Comparison of ENCODE assay signal across 22 mouse cellular contexts in the genomic region with DNA sequence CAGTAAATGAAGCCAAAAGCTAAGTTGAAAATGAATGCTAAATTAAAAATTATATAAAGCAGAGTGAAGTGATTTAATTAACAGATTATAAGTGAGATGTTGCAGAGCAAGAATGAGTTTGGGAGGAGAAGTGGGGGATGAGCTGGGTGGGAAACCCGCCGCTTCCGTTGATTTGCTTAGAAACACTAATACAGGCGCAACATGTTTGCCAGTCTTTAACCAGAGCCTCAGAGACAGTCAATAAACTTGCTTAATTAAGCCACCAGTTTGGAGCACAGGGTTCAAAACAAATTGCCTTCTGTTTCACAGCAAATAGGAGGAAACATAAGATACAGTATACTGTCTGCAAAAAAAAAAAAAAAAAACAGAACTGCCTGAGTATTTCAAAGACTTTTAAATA.
A peak's percentile ranks its signal among the peaks of the same experiment; 100 is the strongest.
DNase-seq lines count a peak whose midpoint lies in the region; ATAC-seq and TF ChIP-seq lines count a peak whose summit lies in the region.
"Had no signal": no experiment of that assay in that cellular context is flagged by ENCODE, and none has a peak within 500 bp of the region (broad histone marks: within the 10 kb centered on the region; RNA-seq: fewer than 3 reads in every experiment).

No protein-coding gene starts in this region.

- no peak for TF ChIP-seq CTCF in forebrain, postnatal 0 days (IDR thresholded peaks at IDR 0.05; ENCODE audit: low read depth)
- TF ChIP-seq CTCF in layer of hippocampus, adult 2 months (conservative IDR thresholded peaks at IDR 0.05): no peak
- no peak for TF ChIP-seq CTCF in brain, embryonic 14.5 days (IDR thresholded peaks at IDR 0.05; ENCODE audit: borderline replicate concordance, extremely low read depth, insufficient read depth, insufficient read length)

- no peak overlapping the region for H3K9ac ChIP-seq in forebrain, embryonic 15.5 days (replicated peaks)
- H3K9ac ChIP-seq in forebrain, embryonic 13.5 days: no peak overlapping the region
- H3K9ac ChIP-seq in forebrain, postnatal 0 days: no peak overlapping the region
- H3K9ac ChIP-seq: embryonic facial prominence, embryonic 13.5 days; embryonic facial prominence, embryonic 15.5 days had no signal

- no peak for TF ChIP-seq POLR2A in brain, embryonic 14.5 days (IDR thresholded peaks at IDR 0.05; ENCODE audit: borderline replicate concordance, extremely low read depth, insufficient read depth, insufficient read length, poor library complexity, severe bottlenecking)

- DNase-seq in forebrain, postnatal 0 days: peak; percentile 32
- DNase-seq in forebrain, embryonic 10.5 days (ENCODE audit: extremely low spot score, low spot score): no peak
- DNase-seq in layer of hippocampus, adult 2 months (ENCODE audit: low spot score in 2 of 2): no peak
- no peak for DNase-seq in layer of hippocampus, adult 11-12 months (ENCODE audit: low spot score)
- DNase-seq in brain, embryonic 14.5 days (ENCODE audit: low read depth): peak; percentile 83
- no peak for DNase-seq in adrenal gland, postnatal 10 days
- DNase-seq: adrenal gland, adult 8-10 months; adrenal gland, postnatal 25 days; cerebellum, adult 11-12 months; cerebellum, adult 2 months; cerebellum, adult 9-11 months; cerebellum, postnatal 14 days; cerebellum, postnatal 36 days; embryo, embryonic 11 days; gastrocnemius, adult 2 months had no signal

- no peak overlapping the region for H3K27ac ChIP-seq in forebrain, embryonic 15.5 days (replicated peaks)
- H3K27ac ChIP-seq in forebrain, embryonic 13.5 days: no peak overlapping the region
- H3K27ac ChIP-seq in forebrain, postnatal 0 days (ENCODE audit: low read depth, low read length): no peak overlapping the region
- H3K27ac ChIP-seq in forebrain, embryonic 10.5 days: no peak overlapping the region
- H3K27ac ChIP-seq in layer of hippocampus, adult 2 months: peak overlapping the region; percentile 59; the same call in 1 of the 2 replicates
- H3K27ac ChIP-seq: embryonic facial prominence, embryonic 13.5 days; embryonic facial prominence, embryonic 15.5 days; gastrocnemius, adult 2 months had no signal

- H3K9me3 ChIP-seq in forebrain, embryonic 15.5 days: no peaks in the 10 kb centered on the region
- peaks cover 4% of the 10 kb centered on the region; the same call in 1 of the 2 replicates for H3K9me3 ChIP-seq in forebrain, embryonic 13.5 days (replicated peaks)
- H3K9me3 ChIP-seq in forebrain, postnatal 0 days (ENCODE audit: low read length): no peaks in the 10 kb centered on the region
- H3K9me3 ChIP-seq in forebrain, embryonic 10.5 days: peaks cover 18% of the 10 kb centered on the region; the same call in 1 of the 2 replicates
- H3K9me3 ChIP-seq: embryonic facial prominence, embryonic 15.5 days had no signal

- peaks cover 40% of the 10 kb centered on the region for H3K4me1 ChIP-seq in forebrain, embryonic 15.5 days
- peaks cover 23% of the 10 kb centered on the region for H3K4me1 ChIP-seq in forebrain, embryonic 13.5 days
- H3K4me1 ChIP-seq in forebrain, postnatal 0 days (ENCODE audit: insufficient read depth): peaks cover 5% of the 10 kb centered on the region; the same call in 1 of the 2 replicates
- H3K4me1 ChIP-seq in forebrain, embryonic 10.5 days: peaks cover 14% of the 10 kb centered on the region

- no peaks in the 10 kb centered on the region for H3K36me3 ChIP-seq in forebrain, embryonic 15.5 days
- H3K36me3 ChIP-seq in forebrain, embryonic 13.5 days (ENCODE audit: poor library complexity, severe bottlenecking): peaks cover 8% of the 10 kb centered on the region; the same call in 1 of the 2 replicates
- H3K36me3 ChIP-seq in forebrain, postnatal 0 days (ENCODE audit: insufficient read depth): no peaks in the 10 kb centered on the region
- H3K36me3 ChIP-seq in forebrain, embryonic 10.5 days (replicated peaks): peaks cover 7% of the 10 kb centered on the region; the same call in 1 of the 2 replicates
- H3K36me3 ChIP-seq: embryonic facial prominence, embryonic 15.5 days had no signal

- H3K4me2 ChIP-seq in forebrain, embryonic 15.5 days (replicated peaks): no peak overlapping the region
- H3K4me2 ChIP-seq in forebrain, embryonic 13.5 days: no peak overlapping the region
- no peak overlapping the region for H3K4me2 ChIP-seq in forebrain, postnatal 0 days (ENCODE audit: low read depth)
- H3K4me2 ChIP-seq: embryonic facial prominence, embryonic 13.5 days; embryonic facial prominence, embryonic 15.5 days had no signal

- 57% methylated on average over 4 of the region's 4 CpGs for WGBS in forebrain, embryonic 15.5 days
- 86% methylated on average over 4 of the region's 4 CpGs for WGBS in forebrain, embryonic 13.5 days
- 48% methylated on average over 4 of the region's 4 CpGs for WGBS in forebrain, postnatal 0 days
- 96% methylated on average over 4 of the region's 4 CpGs for WGBS in forebrain, embryonic 10.5 days

- no peak overlapping the region for H3K4me3 ChIP-seq in forebrain, embryonic 15.5 days
- no peak overlapping the region for H3K4me3 ChIP-seq in forebrain, embryonic 13.5 days
- H3K4me3 ChIP-seq in forebrain, postnatal 0 days (ENCODE audit: low read depth, low read length): no peak overlapping the region
- no peak overlapping the region for H3K4me3 ChIP-seq in forebrain, embryonic 10.5 days
- no peak overlapping the region for H3K4me3 ChIP-seq in layer of hippocampus, adult 2 months
- H3K4me3 ChIP-seq: embryonic facial prominence, embryonic 13.5 days; embryonic facial prominence, embryonic 15.5 days; erythroblast, embryonic 14.5 days; gastrocnemius, adult 2 months had no signal

- peak; percentile 51 for ATAC-seq in forebrain, embryonic 15.5 days (replicated peaks)
- ATAC-seq in forebrain, embryonic 13.5 days: no peak; the same call in 1 of the 2 replicates
- ATAC-seq in forebrain, postnatal 0 days: no peak
- ATAC-seq: activated CD4-positive, CD25-positive, alpha-beta regulatory T cell, adult 4 months; Patski had no signal

- no peaks in the 10 kb centered on the region for H3K27me3 ChIP-seq in forebrain, embryonic 15.5 days
- H3K27me3 ChIP-seq in forebrain, embryonic 13.5 days: no peaks in the 10 kb centered on the region
- H3K27me3 ChIP-seq in forebrain, postnatal 0 days (ENCODE audit: insufficient read depth, low read length): no peaks in the 10 kb centered on the region
- peaks cover 5% of the 10 kb centered on the region; the same call in 1 of the 2 replicates for H3K27me3 ChIP-seq in forebrain, embryonic 10.5 days (ENCODE audit: poor library complexity, severe bottlenecking)
- H3K27me3 ChIP-seq: embryonic facial prominence, embryonic 13.5 days; embryonic facial prominence, embryonic 15.5 days had no signal

Comparison
In these comparisons a context has a peak if more than half of its experiments do, and no peak if none do; other contexts are left out.
1. DNase-seq: peak in forebrain, postnatal 0 days (single experiment) and brain, embryonic 14.5 days (single experiment); none in forebrain, embryonic 10.5 days (single experiment), layer of hippocampus, adult 2 months (0 of 2), layer of hippocampus, adult 11-12 months (single experiment) and adrenal gland, postnatal 10 days (single experiment).